Mouse (Mus musculus) bone marrow macrophage, adult 2 months (primary cell): ENCODE data around the gene Mob1b.

ENCODE experiments used
- CTCF ChIP-seq: IDR thresholded peaks from 2 replicates; pipeline ENCODE4 v1.5.1; 2012; ENCODE audit warnings: low read depth, mild to moderate bottlenecking, low read length, moderate library complexity
- POLR2A ChIP-seq: IDR thresholded peaks from 2 replicates; pipeline ENCODE4 v1.6.1; 2012; ENCODE audit warnings: mild to moderate bottlenecking, low read depth, low read length, borderline replicate concordance

GRCm38 (mm10) chr5:88768201-88768600 lies 47.5 kb downstream of the Mob1b start:
- TF ChIP-seq CTCF = no peak
- no peak for TF ChIP-seq POLR2A
